Mouse (Mus musculus): ENCODE measurements around the gene Hnrnpm. TPM values are rescaled to one million over a fixed set of nuclear protein-coding genes. Genes with fewer than 3 reads are reported as not detected.

Hnrnpm gene
- polyA plus RNA-seq, 2 experiments = 287 to 317 TPM

DNA sequence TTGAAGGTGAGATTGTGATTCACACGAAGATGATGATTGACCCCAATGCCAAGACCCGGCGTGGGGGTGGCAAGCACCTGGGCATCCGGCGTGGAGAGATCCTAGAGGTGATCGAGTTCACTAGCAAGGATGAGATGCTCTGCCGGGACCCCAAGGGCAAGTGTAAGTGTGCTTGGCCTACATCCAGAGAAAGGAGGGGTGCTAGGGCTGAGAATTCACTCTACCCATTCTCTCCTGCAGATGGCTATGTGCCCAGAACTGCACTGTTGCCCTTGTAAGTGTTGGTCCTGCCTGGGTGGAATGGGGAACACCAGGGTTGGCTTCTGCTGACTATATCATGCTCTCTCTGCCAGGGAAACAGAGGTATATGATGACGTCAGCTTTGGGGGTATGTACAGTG lies 41.6 kb downstream of the Hnrnpm start:
- H3K9ac ChIP-seq (ENCODE audit: low read depth, low read length, severe bottlenecking) = no peak overlapping the region
- no peaks in the 10 kb centered on the region for H3K27me3 ChIP-seq (ENCODE audit: control insufficient read depth, insufficient read depth, low read length)
- 96% methylated on average over 8 of the region's 8 CpGs for WGBS
- no peak overlapping the region for H3K4me3 ChIP-seq (replicated peaks; ENCODE audit: low read length)
- no peaks in the 10 kb centered on the region for H3K9me3 ChIP-seq (ENCODE audit: control insufficient read depth, low read length)
- no peak overlapping the region for H3K27ac ChIP-seq (replicated peaks; ENCODE audit: low read depth, low read length)
- DNase-seq (ENCODE audit: low spot score) = no peak
- no peaks in the 10 kb centered on the region for H3K4me1 ChIP-seq (ENCODE audit: control insufficient read depth, insufficient read depth, low read length)
- H3K4me2 ChIP-seq (replicated peaks; ENCODE audit: low read depth, low read length, severe bottlenecking) = no peak overlapping the region
- no peak for TF ChIP-seq POLR2A (IDR thresholded peaks at IDR 0.05; ENCODE audit: borderline replicate concordance, extremely low read depth, insufficient read depth, insufficient read length)
- peaks cover 78% of the 10 kb centered on the region for H3K36me3 ChIP-seq (ENCODE audit: control insufficient read depth, insufficient read depth, low read length)
- no peak for ATAC-seq (ENCODE audit: low FRiP score, low read depth)

DNA sequence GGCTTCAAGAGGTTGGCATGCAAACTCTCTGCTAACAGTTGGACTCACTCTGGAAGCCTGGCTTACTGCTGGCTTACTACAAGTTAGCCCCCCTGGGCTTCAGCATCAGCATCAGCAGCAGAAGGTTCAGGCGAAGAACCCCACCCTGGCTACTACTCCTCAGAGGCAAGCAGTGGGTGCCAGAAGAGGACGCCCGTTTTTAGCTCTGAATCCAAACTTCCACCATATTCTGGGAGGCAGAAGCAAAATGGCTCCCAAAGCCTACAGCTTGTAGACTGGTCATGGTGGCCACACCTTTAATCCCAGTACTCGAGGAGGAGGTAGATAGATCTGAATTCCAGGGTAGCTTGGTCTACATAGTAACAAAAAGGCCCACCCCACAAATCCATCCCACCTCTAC lies 42.6 kb downstream of the Hnrnpm start:
- Histone ChIP-seq H3K4me2 (replicated peaks; ENCODE audit: low read depth, low read length, severe bottlenecking) (no peak overlapping the region), H3K36me3 (ENCODE audit: control insufficient read depth, insufficient read depth, low read length) (peaks cover 68% of the 10 kb centered on the region), H3K4me1 (ENCODE audit: control insufficient read depth, insufficient read depth, low read length) (no peaks in the 10 kb centered on the region), H3K27me3 (ENCODE audit: control insufficient read depth, insufficient read depth, low read length) (no peaks in the 10 kb centered on the region), H3K27ac (replicated peaks; ENCODE audit: low read depth, low read length) (no peak overlapping the region), H3K9me3 (ENCODE audit: control insufficient read depth, low read length) (no peaks in the 10 kb centered on the region), H3K4me3 (replicated peaks; ENCODE audit: low read length) (no peak overlapping the region), H3K9ac (ENCODE audit: low read depth, low read length, severe bottlenecking) (no peak overlapping the region)
- DNase-seq (ENCODE audit: low spot score) (no peak), ATAC-seq (ENCODE audit: low FRiP score, low read depth) (no peak)
- 89% methylated on average over 4 of the region's 4 CpGs for WGBS
- TF ChIP-seq POLR2A (IDR thresholded peaks at IDR 0.05; ENCODE audit: borderline replicate concordance, extremely low read depth, insufficient read depth, insufficient read length) = no peak

DNA sequence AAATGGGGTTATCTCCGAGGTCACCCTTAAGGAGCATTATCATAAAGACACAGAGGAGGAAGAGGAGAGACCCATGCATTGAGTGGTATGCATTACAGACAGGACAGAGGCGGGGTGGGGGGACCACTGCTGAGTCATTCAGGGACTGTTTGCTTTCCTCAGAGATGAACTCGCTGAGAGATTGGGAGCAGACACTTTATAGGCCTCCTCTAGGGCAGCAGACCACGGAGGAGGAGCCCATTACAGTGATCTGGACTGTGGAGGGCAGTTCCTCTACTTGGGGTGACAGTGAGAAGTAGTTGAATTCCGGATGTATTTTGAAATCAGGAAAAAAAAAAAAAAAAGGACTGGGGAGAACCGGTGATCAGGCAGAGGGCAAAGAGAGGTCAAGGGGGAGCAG lies 46.9 kb downstream of the Hnrnpm start:
- 68% methylated on average over 6 of the region's 6 CpGs for WGBS
- Histone ChIP-seq H3K4me1 (ENCODE audit: control insufficient read depth, insufficient read depth, low read length) (no peaks in the 10 kb centered on the region), H3K27ac (replicated peaks; ENCODE audit: low read depth, low read length) (no peak overlapping the region), H3K27me3 (ENCODE audit: control insufficient read depth, insufficient read depth, low read length) (no peaks in the 10 kb centered on the region), H3K36me3 (ENCODE audit: control insufficient read depth, insufficient read depth, low read length) (peaks cover 44% of the 10 kb centered on the region), H3K9ac (ENCODE audit: low read depth, low read length, severe bottlenecking) (no peak overlapping the region), H3K9me3 (ENCODE audit: control insufficient read depth, low read length) (no peaks in the 10 kb centered on the region), H3K4me2 (replicated peaks; ENCODE audit: low read depth, low read length, severe bottlenecking) (no peak overlapping the region), H3K4me3 (replicated peaks; ENCODE audit: low read length) (no peak overlapping the region)
- no peak for TF ChIP-seq POLR2A (IDR thresholded peaks at IDR 0.05; ENCODE audit: borderline replicate concordance, extremely low read depth, insufficient read depth, insufficient read length)
- no peak for DNase-seq (ENCODE audit: low spot score)
- no peak for ATAC-seq (ENCODE audit: low FRiP score, low read depth)

DNA sequence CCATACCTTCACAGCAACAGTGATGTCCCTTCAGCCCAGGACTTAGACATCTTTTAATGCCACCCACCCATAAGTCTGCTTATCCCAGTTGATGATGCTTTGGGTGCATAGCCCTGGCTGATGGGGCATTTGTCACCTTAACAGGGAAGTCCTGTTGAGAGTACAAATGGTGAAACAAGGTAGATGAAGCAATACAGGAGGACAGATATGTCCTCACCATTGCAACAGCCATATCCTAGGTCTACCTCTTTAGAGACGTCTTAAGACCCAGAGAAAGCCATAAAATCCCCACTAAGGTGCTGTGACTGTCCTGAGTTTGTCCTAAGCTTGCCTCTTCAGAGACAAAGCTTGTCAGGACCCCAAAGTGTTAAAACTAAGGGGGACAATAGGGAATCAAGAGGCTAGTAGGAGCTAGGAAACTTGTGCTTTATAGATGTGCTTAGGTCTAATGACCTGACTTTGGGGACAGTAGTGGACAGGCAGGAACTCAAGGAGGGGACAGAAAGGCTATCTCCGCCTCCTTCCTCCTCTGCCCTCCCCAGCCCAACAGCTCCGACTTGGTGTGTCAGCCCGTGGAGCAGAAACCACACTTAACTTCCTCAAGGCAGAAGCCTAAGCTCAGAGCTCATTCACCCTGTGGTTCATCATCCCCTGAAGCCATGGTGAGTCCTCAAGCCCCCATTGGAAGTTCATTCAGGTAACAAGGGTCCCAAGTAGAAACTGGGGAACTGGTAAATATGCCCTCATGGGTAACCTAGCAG lies 49.0 kb downstream of the Hnrnpm start, which contains the start of gene Pram1:
Pram1 (plus strand) TSS at position 541 of the 761 bp plus-strand sequence.
- Histone ChIP-seq H3K9ac (ENCODE audit: low read depth, low read length, severe bottlenecking) (no peak within 1 kb of the TSS), H3K4me1 (ENCODE audit: control insufficient read depth, insufficient read depth, low read length) (no peaks in the 10 kb centered on the region), H3K4me3 (replicated peaks; ENCODE audit: low read length) (no peak within 1 kb of the TSS), H3K27me3 (ENCODE audit: control insufficient read depth, insufficient read depth, low read length) (no peaks in the 10 kb centered on the region), H3K9me3 (ENCODE audit: control insufficient read depth, low read length) (no peaks in the 10 kb centered on the region), H3K27ac (replicated peaks; ENCODE audit: low read depth, low read length) (no peak within 1 kb of the TSS), H3K4me2 (replicated peaks; ENCODE audit: low read depth, low read length, severe bottlenecking) (no peak within 1 kb of the TSS), H3K36me3 (ENCODE audit: control insufficient read depth, insufficient read depth, low read length) (peaks cover 34% of the 10 kb centered on the region)
- TF ChIP-seq POLR2A (IDR thresholded peaks at IDR 0.05; ENCODE audit: borderline replicate concordance, extremely low read depth, insufficient read depth, insufficient read length) = no peak
- DNase-seq (ENCODE audit: low spot score) = no peak
- 94% methylated on average over 4 of the region's 4 CpGs for WGBS
- no peak for ATAC-seq (ENCODE audit: low FRiP score, low read depth)

DNA sequence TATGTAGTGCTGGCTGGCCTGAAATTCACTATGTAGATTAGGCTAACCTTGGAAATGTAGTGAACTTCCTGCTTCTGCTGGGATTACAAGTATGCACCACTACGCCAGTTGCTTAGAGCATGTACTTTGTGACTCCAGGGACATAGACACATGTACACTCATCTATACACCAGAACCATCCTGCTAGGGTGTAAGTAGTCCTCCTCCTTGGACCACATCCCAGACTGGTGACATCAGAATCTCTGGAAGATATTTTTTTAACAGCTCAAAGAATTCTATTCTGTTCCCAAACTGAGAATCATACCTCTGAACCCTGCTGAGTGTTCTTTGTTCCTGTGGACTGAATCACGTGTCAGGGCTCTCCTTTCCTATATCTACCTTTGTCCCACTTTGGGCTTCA lies 49.6 kb downstream of the Hnrnpm start:
- no peak for TF ChIP-seq POLR2A (IDR thresholded peaks at IDR 0.05; ENCODE audit: borderline replicate concordance, extremely low read depth, insufficient read depth, insufficient read length)
- H3K4me3 ChIP-seq (replicated peaks; ENCODE audit: low read length) = no peak overlapping the region
- H3K4me1 ChIP-seq (ENCODE audit: control insufficient read depth, insufficient read depth, low read length) = no peaks in the 10 kb centered on the region
- peaks cover 34% of the 10 kb centered on the region for H3K36me3 ChIP-seq (ENCODE audit: control insufficient read depth, insufficient read depth, low read length)
- DNase-seq (ENCODE audit: low spot score) (no peak), ATAC-seq (ENCODE audit: low FRiP score, low read depth) (no peak)
- WGBS = 83% methylated on average over 2 of the region's 2 CpGs
- H3K9ac ChIP-seq (ENCODE audit: low read depth, low read length, severe bottlenecking) = no peak overlapping the region
- H3K27ac ChIP-seq (replicated peaks; ENCODE audit: low read depth, low read length) = no peak overlapping the region
- no peak overlapping the region for H3K4me2 ChIP-seq (replicated peaks; ENCODE audit: low read depth, low read length, severe bottlenecking)
- no peaks in the 10 kb centered on the region for H3K9me3 ChIP-seq (ENCODE audit: control insufficient read depth, low read length)
- no peaks in the 10 kb centered on the region for H3K27me3 ChIP-seq (ENCODE audit: control insufficient read depth, insufficient read depth, low read length)
